Mouse (Mus musculus) E14TG2a.4 (cell line): ENCODE data around the gene Hoxb3.

Source experiments
- CTCF ChIP-seq: conservative IDR thresholded peaks from 2 replicates; pipeline ENCODE4 v1.5.1; 2014; ENCODE audit warnings: low read length
- NANOG ChIP-seq: IDR thresholded peaks from 2 replicates; pipeline ENCODE4 v1.6.1; 2014; ENCODE audit warnings: borderline replicate concordance, low read length, mixed read lengths
- POU5F1 ChIP-seq: IDR thresholded peaks from 2 replicates; pipeline ENCODE4 v1.6.1; 2014; ENCODE audit warnings: low read length, borderline replicate concordance

GRCm38 (mm10) chr11:96303151-96304099 lies 19.7 kb upstream of the Hoxb3 start, which contains the start of gene Hoxb5:
- peak; percentile 2; the same call in 1 of the 2 replicates for TF ChIP-seq CTCF
- no peak for TF ChIP-seq POU5F1
- TF ChIP-seq NANOG, result no peak
